Mouse (Mus musculus) fibroblast of lung, adult 2 months (primary cell): ENCODE measurements around the gene Arl4a.

Source experiments
- DNase-seq: peaks from one replicate; pipeline ENCODE4 v3.0.0-alpha.2; 2011; ENCODE audit warnings: low read depth

Arl4a gene

DNA sequence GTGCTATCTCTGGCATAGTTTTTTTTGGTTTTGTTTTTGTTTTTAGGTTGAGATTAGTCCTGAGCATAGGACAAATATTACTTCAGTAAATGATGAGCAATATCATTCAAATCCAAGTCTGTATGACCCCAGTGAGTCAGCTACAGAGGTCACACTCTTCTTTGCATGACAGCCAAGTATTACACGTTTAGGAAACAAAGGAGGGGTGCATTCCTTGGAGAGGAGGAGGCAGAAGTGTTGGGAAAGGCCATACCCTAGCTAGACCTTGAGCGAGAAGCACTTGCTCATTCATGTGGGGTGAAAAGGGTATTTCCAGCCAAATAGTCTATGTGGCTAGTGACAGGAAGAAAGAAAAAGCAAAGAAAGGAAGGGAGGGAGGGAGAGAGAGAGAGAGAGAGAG, 28.0 kb downstream of the Arl4a start:
- DNase-seq: no peak

DNA sequence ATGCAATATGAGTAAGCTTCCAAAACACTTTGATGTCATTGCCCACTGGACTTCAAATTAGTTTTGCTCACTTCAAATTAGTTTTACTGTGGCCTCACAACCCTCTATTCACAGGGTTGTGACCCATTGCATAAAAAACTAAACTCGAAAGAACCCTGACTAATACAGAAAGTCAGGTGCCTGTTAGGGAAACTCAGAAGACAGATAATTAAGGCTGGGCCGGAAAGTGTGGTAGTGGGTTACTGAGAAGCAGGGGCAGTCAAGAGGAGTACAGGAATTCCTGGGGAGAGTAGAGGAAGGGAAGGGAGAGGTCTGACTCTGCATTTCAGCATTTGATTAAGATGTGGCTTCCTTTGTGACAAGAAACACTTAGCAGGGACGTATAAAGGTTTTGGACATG, 29.4 kb downstream of the Arl4a start:
- DNase-seq: no peak

DNA sequence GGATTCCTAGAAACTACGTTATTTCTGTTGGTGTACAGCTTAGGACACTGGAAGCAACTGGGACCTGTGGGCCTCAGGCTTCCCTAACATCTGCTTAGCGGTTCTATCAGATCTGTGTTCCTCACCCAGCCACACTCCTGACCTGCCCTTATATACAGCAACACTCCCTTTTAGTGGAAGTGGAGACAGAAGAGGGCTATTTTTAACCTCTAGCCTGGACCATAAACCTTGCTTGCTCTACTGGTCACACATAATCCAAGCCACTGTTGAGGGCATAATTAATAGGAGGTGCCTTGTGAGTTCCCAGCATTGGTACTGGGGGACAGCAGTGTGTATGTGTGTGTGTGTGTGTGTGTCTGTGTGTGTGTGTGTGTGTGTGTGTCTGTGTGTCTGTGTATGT, 33.1 kb downstream of the Arl4a start:
- DNase-seq: no peak

DNA sequence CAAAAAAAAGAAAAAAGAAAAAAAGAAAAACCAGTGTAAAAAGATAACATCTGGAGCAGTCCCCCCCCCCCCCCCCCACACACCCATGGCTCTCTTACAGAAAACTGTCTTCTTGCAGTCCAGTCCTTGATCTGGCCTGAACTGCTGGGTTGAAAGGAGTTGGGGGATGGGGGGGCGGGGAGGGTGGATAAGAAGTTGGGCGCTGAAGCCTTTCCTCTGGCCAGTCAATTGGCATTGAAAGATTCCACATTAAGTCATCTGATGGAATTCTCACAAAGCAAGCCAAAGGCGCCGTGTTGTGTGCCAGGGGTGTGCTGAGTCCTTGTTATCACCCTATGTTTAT, 39.0 kb downstream of the Arl4a start:
- DNase-seq: no peak

DNA sequence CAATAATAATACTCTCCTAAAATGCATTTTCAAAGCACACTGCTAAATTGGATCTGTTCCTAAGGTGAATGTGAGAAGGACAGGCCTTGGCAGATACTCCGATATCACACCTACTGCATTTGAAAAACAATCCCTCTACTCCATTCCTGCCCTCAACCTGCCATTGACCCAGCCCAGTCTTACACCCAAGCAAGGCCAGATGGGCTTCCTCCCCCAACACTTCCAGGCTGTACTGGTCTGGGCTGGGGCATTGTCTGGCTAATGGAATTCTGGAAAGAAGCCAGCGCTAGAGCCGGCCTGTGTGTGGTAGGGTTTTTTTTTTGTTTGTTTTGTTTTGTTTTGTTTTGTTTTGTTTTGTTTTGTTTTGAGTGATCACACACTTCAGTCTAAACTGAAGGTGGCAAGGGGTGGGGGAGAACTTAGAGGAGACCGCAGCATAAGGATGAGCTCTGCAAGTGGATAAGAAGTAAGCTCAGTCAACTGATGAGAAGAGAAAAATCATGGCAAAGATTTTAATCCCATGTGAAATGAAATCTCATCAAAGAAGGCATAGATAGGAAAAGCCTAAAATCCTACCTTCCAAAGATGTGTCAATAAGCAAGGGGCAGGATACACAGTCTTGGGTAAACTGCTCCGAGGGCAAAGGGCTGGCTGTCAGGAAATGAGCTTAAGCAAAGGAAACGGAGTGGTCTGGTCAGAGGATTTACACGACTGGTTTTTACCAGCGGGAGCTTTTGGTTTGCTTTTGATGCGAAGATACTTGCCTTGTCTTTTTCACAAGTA, 39.6 kb downstream of the Arl4a start:
- no peak for DNase-seq

DNA sequence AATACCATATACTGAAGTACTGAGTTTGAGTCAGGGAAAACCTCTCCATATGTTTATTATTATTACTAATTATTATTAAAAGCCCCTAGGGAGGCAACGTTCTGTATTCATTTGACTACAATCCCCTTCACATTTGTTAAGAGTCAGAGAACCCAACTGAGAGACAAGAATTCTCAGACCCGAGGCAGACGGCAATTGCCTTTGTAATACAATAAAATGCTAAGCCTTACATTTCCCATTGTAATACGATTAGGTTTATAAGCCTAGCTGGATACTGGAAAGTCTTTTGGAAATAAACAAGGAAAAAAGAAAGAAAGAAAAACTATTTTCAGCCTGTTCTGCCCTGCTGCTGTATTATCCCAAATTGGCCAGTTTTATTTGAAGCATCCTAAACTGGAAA, 40.2 kb downstream of the Arl4a start:
- no peak for DNase-seq

DNA sequence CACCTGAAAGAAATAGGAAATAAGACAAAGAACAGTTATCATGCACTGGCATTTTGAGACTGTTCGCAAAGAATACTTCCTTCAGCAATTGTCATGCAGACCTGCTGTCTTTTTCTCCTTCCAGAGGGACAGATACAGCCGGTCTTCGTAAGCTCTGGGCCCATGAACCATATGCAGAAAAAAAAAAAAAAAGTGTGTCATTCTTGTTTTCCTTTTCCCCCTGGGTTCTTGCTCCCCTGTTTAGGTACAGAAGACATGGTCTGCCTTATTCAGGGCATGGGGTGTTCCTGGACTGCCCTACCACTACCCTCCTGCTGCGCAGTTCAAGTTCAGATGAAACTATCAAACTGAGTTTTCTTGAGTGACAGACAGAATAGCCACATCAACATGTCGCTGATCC, 41.8 kb downstream of the Arl4a start:
- no peak for DNase-seq

DNA sequence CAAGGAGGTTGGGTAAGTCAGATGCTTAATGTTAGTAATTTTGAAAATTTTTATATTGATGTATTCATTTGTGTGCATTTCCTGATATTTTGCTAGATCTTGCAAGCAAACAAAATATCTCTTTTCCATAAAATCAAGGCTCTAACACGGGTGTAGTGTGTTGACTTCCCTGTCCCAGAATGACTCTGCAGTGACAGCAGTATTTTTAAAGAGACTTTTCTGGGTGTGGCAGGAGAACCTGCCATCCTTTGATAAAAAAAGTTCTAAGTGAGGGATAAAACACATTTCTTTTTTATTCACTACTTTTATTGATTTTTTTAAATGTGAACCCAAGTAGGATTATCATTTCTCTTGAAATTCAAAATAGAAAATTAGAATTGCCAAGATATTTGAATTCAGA, 42.2 kb downstream of the Arl4a start:
- no peak for DNase-seq

DNA sequence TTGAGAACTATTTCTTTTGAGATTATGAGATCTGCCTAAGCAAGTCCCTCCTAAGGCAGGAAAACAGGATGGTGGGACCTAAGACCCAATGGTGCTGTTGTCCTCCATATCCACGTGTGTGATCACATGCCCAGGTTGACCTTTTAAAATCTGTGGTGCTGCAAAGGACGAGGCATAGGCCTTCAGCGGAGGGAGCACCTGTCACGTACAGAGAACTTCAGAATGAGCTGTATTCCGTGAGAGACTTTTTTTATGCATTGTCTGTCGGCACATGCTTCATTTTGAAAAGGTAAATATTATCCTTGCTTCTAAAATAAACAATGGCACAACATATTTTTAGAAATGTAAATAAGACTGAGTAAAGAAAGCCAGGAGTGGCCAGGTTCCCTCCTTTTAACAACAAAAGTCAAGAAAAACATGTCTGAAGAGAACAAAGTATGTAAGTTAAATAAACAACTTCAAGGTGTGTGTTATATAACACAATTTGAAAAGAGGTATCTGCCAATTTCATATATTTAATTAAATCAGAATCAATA, 45.0 kb downstream of the Arl4a start:
- no peak for DNase-seq

DNA sequence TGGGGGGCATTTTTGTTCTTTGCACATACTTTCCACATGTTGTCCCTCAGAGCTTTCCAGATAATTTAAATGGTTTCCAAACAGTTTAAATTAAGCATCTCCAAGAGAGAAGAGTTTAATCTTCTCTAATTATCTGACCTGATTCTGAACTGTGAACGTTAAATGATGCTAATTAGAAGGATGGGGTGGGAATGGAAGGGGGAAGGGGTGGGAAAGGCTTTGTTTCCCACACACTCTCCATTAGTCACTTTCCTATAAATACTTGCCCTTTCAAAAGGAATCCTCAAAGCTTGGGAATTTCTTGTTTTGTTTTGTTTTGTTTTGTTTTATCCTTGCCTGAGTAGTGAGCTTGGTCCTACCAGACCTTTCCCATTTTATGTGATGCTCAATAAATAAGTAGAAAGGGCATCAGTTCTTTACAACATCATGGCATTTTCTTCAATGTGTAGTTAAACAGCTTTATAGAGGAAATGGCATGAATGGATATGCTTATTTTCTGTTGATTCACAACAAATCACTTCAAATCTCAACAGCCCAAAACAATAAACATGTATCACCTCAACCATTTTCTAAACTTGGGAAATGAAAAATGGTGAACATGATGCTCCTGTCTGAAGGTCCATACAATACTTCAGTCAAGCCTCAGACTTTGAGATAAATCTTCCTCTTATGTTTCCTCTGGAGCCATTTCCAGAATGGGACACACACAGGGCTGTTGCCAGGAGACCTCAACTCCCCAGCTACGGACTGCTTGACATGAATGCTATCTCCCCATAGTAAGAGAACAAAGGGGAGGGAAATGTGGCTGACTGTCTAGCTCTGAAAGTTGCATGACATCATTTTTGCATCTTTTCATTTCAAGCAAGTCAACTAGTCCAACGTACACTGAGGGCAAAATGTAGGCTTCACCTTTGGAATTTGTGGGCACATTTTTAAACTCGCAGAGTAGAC, 46.7 kb downstream of the Arl4a start:
- DNase-seq: no peak

DNA sequence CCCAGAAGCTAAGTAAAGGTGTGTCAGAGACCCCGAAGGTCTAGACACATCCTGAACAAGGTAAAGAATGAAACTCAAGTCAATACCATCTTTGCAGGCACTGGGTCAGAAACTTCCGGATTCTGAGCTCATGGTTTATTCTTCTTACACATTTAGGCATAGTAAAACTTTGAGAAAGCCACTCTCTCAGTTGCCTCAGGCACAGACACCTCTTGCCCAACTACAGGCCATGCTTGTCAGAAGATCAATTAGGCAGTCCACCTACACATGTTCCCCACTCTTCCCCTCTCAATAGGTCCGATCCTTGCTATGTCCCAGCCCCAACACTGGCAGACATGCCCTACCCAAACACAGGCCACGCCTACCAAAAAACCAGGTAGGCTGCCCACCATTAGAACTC, 48.7 kb downstream of the Arl4a start:
- DNase-seq: no peak

DNA sequence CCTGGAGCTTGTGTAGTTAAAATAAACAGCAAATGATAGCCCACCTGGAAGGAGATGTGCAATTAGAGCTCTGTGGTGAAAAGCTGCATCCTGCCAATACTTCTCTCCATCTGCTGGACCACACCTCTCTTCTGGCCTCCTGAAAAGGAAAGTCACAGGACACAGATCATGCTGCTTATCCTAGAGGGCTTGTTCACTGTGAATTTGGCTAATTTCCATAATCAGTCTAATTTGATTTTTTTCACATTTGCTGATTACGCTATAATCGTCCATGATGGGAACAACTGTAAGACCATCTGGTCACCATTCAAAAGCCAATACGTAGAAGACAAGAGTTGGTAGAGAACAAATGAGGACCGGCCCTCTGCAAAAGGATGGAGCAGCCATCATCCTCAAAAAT, 50.6 kb downstream of the Arl4a start:
- no peak for DNase-seq

DNA sequence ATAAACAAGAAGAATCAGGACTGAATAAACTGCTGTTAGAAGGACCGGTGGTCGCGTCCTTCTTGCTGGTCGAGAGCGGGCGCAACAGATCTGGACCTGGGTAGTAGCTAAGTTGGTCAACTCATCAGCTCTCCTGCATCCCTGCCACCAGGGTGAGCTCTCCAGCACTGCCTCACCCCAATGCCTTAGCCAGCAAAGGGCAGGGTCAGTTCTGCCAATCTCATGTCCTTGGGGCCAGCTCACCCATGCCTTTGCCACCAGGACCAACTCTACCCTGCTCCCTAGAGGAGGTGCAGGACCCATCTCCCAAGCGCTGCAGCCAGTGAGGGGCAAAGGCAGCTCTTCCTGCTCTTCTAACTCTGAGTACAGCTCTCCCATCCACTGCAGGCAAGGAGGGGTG, 52.2 kb downstream of the Arl4a start:
- no peak for DNase-seq

DNA sequence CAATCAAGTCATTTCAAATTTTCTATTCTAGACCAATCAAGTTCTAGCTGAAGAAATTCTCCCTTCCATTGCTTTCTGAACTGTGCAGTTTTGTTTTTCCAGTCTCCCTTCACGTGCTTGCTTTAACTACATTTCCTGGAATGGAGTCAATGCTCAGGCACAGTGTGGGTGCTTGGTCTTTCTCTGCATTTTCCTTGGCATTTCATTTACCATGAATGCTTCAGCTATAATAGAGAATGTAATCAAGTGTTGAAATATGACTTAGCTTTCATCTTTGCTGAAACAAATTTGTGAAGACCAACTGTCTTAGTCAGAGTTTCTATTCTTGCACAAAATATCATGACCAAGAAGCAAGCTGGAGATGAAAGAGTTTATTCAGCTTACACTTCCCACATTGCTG, 58.0 kb downstream of the Arl4a start:
- DNase-seq: no peak

DNA sequence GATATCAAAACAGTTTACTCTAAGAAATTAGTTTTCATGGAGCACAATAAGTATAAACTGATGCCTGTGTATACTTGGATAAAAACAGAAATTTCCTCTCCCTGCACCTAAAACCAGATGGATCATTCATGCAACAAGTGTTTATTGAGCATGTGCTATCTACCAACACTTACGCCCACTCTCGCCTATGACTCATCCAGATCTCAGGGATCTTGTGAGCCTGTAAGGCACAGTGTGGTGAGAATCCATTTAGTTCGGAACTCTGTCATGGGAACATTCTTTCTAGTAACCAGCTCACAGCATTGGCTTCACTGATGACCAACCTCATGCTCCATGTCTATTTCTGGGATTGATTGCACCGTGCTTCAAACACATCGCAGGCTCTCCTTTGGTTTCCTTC, 58.8 kb downstream of the Arl4a start:
- DNase-seq: no peak

DNA sequence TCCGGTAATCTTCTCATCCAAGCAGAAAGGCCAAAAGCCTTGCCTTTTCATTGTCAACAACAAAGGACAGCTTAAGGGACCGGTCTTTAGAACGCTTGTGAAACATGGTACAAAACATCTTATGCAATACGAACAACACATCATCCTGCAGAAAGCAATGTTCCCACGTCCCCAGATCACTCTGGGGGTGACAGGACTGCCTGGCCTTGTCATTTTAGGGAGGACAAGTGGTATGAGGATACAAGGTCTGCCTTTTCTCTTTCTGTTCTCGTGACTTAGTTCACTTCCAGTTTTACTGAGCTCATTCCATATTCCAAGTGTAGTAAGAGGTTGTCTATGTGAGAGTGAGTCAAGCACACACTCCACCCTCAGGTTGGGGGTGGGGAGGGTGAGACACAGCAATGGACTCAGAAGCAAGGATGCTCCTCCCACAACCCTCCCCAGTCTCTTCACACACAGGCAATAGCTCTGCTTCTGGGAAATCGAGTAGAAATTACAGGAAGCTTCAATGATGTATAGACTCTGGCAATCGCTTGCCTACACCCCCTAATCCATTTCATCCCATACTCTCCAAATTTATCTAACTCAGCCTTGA, 59.7 kb downstream of the Arl4a start:
- no peak for DNase-seq

DNA sequence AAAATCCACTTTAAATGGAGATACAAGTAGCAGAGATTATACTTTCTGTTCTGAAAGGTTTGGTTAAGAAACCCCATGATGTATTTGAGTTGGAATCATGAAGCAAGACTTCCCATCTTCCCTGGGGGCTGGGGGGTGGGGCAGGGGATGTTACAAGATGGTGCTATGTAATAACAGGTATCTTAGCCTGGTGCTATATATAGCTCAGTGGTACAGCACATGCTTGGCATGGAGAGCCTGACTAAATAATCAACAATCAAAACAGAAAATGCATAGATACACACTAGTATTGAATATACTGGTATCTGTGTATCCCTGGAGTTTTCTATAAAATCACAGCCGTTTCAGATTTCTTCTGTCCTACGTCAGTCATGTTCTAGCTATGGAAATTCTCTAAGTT, 61.4 kb downstream of the Arl4a start:
- DNase-seq: no peak

DNA sequence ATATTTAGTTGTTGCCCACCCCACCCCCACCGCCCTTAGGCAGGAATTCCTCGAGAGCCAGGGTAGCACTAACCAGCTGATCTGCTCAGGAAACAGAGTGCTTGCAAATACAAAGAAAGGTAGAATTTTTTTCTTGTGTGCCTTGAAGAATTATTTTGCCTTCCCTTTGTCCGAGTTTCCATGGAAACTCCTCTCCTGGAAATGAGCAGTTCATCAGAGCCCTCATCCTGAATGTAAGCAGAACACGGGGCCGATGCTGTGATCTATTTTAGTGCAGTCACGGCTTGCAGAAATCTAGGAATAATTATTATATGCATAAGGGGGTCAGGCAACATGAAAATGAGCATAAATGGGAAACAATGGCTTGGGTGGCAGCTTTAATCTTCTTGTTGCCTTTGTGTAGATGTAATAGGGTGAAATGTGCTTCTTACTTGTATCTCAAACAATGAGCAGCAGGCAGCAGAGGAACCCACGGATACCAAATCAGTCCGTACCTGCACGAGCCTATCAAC, 61.9 kb downstream of the Arl4a start:
- no peak for DNase-seq

DNA sequence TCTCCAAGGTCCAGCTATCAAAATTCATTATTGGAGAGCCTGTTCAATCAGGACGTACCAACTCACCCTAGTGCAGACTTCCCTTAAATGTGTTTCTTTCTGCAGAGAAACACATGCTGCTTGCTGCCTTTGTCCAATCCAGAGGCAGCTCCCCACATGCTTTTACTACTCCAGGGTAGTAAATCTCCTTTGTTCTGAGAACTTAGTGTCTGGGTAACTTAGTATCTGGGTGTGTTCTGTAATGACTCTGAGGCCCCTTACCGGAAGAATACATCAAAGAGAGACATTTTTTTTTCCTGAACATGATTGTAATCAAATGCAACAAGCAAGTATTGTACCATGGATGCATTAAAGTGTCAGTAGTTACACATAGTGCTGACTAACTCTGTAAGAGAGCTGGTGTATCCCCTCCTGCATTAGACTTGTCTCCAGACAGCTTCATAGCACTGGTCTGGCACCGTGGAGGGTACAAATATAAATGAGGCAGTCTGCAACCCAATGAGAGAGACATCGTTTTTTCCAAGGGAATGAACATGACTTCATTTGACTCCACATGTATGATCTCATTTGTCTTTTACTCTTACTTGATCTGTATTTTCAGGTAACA, 62.7 kb downstream of the Arl4a start:
- no peak for DNase-seq

DNA sequence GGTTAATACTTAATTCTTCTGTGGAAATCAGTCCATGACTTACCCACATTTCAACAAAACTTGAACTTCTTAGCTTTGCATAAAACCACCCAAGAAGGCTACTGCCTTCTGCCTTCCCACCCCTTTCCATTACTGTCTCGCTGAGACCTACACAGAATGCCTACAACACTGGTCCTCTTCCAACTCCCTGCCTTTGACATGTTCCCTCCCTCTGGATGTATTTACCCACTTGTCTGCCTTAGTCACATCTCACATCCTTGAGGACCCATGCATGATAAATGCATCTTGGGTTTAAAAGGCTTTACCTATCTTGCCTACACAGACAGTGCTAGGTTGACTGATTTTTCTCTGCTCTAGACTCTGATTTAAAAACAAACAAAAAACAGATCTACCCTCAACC, 63.6 kb downstream of the Arl4a start:
- no peak for DNase-seq

DNA sequence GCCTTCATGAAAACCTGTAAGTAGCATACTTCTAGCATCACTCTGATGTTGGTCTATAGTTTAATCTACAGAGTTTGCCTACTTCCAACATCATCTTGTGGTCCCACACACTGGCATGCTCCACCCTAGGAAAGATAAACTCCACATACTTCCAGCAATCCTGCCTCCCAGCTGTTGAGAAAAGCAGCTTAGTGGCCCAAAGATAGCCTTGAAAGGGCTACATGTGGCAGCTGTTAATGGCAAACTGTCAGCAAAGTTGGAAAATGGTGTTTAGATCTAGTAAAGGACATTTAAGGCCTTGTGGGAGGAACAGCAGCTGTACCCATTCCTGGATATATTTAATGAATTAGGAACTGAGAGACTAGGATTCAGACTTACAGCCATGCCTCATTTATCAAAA, 68.3 kb downstream of the Arl4a start:
- DNase-seq: no peak

DNA sequence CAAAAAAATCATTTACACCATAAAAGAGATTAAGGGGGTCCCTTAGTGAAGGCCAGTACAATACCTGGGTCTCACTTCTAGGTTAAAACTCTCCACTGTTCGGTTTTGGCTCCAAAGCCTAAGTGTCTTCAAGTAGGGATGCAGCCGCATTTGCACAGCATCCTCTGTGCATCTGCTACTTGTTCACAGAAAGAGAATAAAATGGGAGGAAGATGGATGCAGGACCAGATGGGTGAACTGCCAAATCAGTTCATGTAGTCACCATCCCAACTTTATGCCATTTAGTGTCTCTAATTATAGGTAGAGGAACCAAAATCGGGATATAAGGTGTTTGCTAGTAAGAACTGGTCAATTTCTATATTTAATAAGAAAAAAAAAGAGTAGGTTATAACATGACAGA, 69.7 kb downstream of the Arl4a start:
- no peak for DNase-seq
